Comparison of ENCODE assay signal across 13 mouse cellular contexts in the genomic region with DNA sequence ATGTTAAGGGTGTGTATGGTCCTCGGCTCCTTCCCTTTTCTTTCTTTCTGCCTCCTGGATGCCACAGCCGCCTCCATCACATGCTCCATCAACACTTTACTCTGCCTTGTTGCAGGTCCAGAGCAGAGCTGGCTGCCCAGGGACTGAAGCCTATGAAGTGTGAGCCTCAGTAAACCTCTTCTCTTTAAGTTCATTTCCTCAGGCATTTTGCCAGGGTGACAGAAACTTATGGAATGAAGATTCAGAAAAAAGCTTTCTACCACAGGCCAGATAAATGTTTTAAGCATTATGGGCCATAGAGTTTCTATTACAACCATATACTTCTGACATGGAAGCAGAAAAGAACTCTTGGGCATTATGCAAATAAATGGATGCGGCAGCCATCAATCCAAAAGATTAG. TPM values are rescaled to one million over a fixed set of nuclear protein-coding genes. Genes with fewer than 3 reads are reported as not detected.
"Had no signal": no experiment of that assay in that cellular context is flagged by ENCODE, and none has a peak within 500 bp of the region (broad histone marks: within the 10 kb centered on the region; RNA-seq: fewer than 3 reads in every experiment).

No protein-coding gene starts in this region.

- ATAC-seq: midbrain, embryonic 15.5 days had no signal

- H3K9me3 ChIP-seq: limb, embryonic 13.5 days; midbrain, embryonic 15.5 days; neural tube, embryonic 13.5 days had no signal

- H3K27me3 ChIP-seq: limb, embryonic 13.5 days; midbrain, embryonic 15.5 days; neural tube, embryonic 13.5 days had no signal

- H3K27ac ChIP-seq: limb, embryonic 13.5 days; liver, embryonic 14.5 days; midbrain, embryonic 15.5 days; neural tube, embryonic 13.5 days had no signal

- DNase-seq: kidney, adult 18-20 months; kidney, postnatal 25 days; left cerebral cortex, postnatal 4 days; lung, postnatal 10 days; retina, postnatal 1 day; right cerebral cortex, postnatal 4 days had no signal

- H3K4me3 ChIP-seq: limb, embryonic 13.5 days; megakaryocyte, embryonic 14.5 days; midbrain, embryonic 15.5 days; neural tube, embryonic 13.5 days had no signal

- H3K36me3 ChIP-seq: limb, embryonic 13.5 days; midbrain, embryonic 15.5 days; neural tube, embryonic 13.5 days had no signal

- H3K9ac ChIP-seq: limb, embryonic 13.5 days; liver, embryonic 14.5 days; midbrain, embryonic 15.5 days; neural tube, embryonic 13.5 days had no signal

- H3K4me2 ChIP-seq: limb, embryonic 13.5 days; midbrain, embryonic 11.5 days; midbrain, embryonic 15.5 days; neural tube, embryonic 13.5 days had no signal

- H3K4me1 ChIP-seq: limb, embryonic 13.5 days; midbrain, embryonic 15.5 days; neural tube, embryonic 13.5 days had no signal

RNA-seq across cellular contexts. Expression of a gene that starts 10.4 kb away (rescaled TPM):
- total RNA-seq: liver, adult 2 months had no signal
- polyA plus RNA-seq: liver, adult 2 months had no signal
